Mouse (Mus musculus): ENCODE results near the gene Insig1. TPM values are rescaled to one million over a fixed set of nuclear protein-coding genes. Genes with fewer than 3 reads are reported as not detected.

Insig1 gene
- polyA plus RNA-seq (2012; ENCODE audit: low replicate concordance) = 14.9 and 16.4 TPM in 2 replicates

GRCm38 (mm10) chr5:28070828-28071455 lies at the start of gene Insig1:
Insig1 (plus strand) TSS chr5:28071363.

Other genes with a start within 250 kb of the Insig1 start
- gene Htr5a, start 229.2 kb upstream of the Insig1 start, polyA plus RNA-seq (2012; ENCODE audit: low replicate concordance) = not detected in 2 replicates
- not detected in 2 replicates for gene En2, start 94.3 kb downstream of the Insig1 start, polyA plus RNA-seq (2012; ENCODE audit: low replicate concordance)
- gene Cnpy1, start 174.4 kb downstream of the Insig1 start, polyA plus RNA-seq (2012; ENCODE audit: low replicate concordance) = not detected in 2 replicates
- gene Rbm33, start 245.8 kb downstream of the Insig1 start, polyA plus RNA-seq (2012; ENCODE audit: low replicate concordance) = 59.8 and 60.1 TPM in 2 replicates

All from leukemia stem cell, adult 10-12 weeks (primary cell).